Mouse (Mus musculus): Measurements from ENCODE around the gene Znhit6. TPM values are rescaled to one million over a fixed set of nuclear protein-coding genes. Genes with fewer than 3 reads are reported as not detected.

The Znhit6 gene
- polyA plus RNA-seq, 1 experiment from 2014 or later = 32.7 TPM

DNA sequence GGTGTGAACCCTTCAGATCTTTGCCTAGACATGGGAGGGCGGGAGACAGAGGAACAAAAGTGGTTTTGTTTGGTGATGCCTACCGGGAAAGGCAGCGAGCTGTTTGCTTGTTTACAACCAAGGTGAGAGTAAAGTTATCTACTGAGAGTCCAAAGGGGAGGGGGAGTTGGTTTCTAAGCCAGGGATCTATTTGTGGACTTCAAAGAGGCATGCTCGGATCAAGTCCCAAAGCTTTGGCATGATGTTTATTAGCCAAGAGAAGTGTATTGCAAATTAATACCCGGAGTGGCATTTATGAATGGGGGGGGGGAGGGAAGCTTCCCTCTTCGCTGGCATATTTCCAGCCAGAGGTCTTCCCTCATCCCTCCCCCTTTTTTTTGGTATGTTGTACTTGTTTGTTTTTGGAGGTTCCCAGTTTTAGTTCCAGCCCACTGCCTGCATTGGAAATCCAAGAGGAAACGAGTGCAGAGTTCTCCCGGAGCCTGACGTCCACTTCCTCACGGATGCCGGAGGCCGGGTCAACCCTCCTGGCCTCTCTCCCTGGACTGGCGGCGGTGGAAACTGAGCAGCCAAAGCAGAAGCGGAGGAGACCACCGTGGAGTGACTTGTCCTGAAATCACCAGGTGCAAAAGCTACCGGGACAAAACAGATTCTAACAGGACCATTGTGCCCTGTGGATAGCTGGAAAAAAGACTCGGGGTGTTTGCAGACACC, 74.5 kb downstream of the Znhit6 start:
- H3K9me3 ChIP-seq = no peaks in the 10 kb centered on the region
- H3K4me3 ChIP-seq = peak overlapping the region; percentile 72
- H3K27ac ChIP-seq = peak overlapping the region; percentile 95
- peaks cover 7% of the 10 kb centered on the region; the same call in 1 of the 2 replicates for H3K36me3 ChIP-seq
- peaks cover 86% of the 10 kb centered on the region for H3K4me1 ChIP-seq (replicated peaks)
- peak; percentile 68 for DNase-seq (ENCODE audit: low spot score)
- H3K27me3 ChIP-seq (ENCODE audit: insufficient read depth, poor library complexity, severe bottlenecking) = peaks cover 57% of the 10 kb centered on the region
- under 1% methylated on average over 18 of the region's 18 CpGs for WGBS

DNA sequence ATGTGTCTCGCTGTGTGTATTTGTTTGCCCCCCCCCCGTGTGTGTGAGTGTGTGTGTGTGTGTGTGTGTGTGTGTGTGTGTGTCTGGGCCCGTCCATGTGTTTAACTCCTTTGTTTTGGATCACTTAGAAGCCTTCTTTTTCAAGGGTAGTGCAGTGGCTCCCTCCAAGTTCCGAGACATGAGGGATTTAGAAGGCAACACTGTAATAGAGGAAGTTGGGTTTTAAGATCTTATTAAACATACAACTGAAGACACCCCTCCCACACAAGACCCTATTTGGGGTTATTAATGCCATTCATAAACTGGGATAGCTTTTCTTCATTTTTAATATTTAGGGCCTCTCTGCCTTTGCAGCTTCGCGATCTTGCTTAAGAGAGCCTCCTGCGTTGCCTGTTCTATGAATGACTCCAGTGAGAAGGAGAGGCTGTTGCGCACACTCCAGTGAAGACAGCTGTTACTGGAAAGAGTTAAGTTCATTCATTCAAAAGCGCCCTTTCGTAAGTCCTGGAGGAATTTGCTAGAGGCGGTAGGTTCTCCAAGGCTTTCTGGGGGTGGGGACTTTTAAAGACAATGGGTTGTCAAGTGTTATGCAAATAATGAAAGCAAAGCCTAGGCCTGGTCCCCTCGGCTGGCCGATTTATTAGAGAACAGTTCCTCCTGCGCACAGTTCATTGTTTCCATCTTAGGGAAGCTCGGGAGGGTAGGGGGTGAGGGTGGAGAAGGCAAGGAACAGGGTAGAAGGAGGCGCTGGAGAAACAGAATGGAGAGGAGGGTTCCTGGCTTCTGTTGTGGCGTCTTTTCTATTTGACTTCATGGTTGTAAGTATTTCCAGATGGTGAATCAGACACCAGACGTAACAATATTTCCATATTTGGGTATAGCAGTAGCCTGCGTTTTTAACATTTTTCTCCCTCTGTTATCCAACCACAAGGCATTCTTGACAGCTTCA, 75.3 kb downstream of the Znhit6 start:
- H3K9me3 ChIP-seq = no peaks in the 10 kb centered on the region
- H3K36me3 ChIP-seq = peaks cover 7% of the 10 kb centered on the region; the same call in 1 of the 2 replicates
- H3K4me3 ChIP-seq = peak overlapping the region; percentile 72
- peak overlapping the region; percentile 95 for H3K27ac ChIP-seq
- peak; percentile 62 for DNase-seq (ENCODE audit: low spot score)
- H3K4me1 ChIP-seq (replicated peaks) = peaks cover 77% of the 10 kb centered on the region
- WGBS = 2% methylated on average over 19 of the region's 19 CpGs
- peaks cover 57% of the 10 kb centered on the region for H3K27me3 ChIP-seq (ENCODE audit: insufficient read depth, poor library complexity, severe bottlenecking)

DNA sequence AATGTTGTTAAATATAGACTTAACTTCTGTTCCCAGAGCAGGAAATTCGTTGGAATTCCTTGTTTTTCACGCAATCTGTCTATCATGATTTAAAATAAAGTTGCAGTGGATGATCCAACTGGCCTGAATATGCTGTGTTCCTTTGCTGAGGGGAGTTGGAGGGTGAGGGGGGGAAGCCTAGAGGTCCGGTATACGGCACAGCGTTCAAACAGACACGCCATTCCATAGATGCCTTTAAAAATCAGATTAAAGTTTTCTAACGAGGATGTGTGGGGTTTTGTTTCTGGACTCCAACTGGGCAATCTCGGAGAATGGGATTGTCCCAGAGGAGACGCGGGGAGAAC, 75.9 kb downstream of the Znhit6 start:
- H3K36me3 ChIP-seq = peaks cover 7% of the 10 kb centered on the region; the same call in 1 of the 2 replicates
- peak overlapping the region; percentile 81 for H3K27ac ChIP-seq
- H3K4me1 ChIP-seq (replicated peaks) = peaks cover 72% of the 10 kb centered on the region
- no peaks in the 10 kb centered on the region for H3K9me3 ChIP-seq
- peak overlapping the region; percentile 72 for H3K4me3 ChIP-seq
- under 1% methylated on average over 10 of the region's 10 CpGs for WGBS
- no peak for DNase-seq (ENCODE audit: low spot score)
- H3K27me3 ChIP-seq (ENCODE audit: insufficient read depth, poor library complexity, severe bottlenecking) = peaks cover 57% of the 10 kb centered on the region

DNA sequence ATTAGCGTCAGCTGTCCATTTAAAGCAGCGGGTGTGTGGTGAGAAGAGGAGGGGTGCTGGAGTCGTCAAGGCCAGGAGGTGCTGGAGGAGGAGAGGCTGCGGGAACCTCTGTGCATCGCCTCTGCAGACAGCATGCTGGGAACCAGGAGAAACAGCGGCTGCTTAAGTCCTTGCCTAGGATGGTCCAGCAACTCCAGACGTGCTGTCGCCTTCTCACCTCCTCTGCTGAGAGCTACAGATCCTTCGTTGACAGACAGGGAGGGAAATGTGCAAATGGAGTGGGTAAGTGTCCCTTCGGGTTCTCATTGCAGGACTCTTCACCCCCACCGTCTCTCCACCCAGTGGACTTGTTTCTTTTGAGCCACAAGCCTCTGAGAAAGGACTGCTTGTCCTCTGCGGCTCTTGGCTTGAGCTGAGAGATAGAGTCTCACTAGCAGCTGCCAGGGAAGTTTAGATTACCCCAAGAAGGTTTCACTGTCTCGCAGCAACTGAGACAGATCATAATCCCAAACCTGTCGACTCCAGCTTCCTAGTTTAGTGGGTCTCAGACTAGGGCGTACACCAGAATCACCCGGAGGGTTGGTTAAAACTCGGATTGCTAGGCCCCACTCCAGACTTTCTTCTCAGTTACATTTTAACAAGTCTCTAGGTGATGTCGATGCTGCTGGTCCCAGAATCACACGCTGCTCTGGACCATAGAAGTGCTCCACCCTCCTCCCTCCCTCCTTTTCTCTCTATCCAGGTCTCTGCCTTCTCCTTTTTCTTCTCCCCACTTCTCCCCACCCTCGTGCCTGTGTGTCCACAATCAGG, 76.5 kb downstream of the Znhit6 start:
- 4% methylated on average over 20 of the region's 20 CpGs for WGBS
- Histone ChIP-seq H3K27ac (peak overlapping the region; percentile 81), H3K36me3 (peaks cover 3% of the 10 kb centered on the region; the same call in 1 of the 2 replicates), H3K4me3 (peak overlapping the region; percentile 72), H3K4me1 (replicated peaks) (peaks cover 69% of the 10 kb centered on the region), H3K27me3 (ENCODE audit: insufficient read depth, poor library complexity, severe bottlenecking) (peaks cover 55% of the 10 kb centered on the region), H3K9me3 (no peaks in the 10 kb centered on the region)
- DNase-seq (ENCODE audit: low spot score) = peak; percentile 62

DNA sequence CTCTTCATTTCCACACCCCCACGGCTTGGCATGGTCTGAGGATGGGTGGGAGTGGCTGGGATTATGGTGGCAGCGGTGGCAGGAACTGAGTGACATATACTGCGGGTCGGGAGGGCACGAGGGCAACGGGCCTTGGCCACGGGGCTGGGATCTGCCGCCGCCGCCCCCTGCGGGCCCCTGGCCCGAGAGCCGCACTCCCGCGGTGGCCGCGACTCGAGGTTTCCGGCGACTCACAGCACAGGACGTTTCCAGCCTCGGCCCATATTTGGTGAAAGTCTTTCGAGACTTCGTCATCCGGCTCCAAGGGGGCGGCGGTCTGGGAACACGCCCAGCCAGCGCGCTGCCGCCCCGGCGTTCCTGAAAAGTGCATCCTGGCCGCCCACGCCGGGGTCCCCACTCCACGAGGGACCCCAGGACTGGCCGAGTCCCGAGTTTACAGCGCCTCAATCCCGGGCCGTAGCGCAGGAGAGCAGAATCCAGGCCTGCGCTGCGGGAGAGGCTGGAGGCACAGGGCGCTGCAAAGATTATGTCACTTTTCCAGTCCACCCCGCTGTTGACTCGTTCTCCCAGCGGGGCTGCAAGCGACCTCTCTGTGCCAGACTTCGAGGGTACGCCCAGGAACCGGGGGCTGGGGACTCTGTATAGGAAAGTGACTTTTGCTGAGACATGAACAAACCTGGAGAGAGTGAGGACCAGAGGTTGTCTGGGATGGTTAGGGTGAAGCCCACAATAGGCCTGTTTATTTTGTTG, 77.4 kb downstream of the Znhit6 start:
- Histone ChIP-seq H3K27me3 (ENCODE audit: insufficient read depth, poor library complexity, severe bottlenecking) (peaks cover 50% of the 10 kb centered on the region), H3K36me3 (no peaks in the 10 kb centered on the region), H3K4me3 (peak overlapping the region; percentile 72), H3K9me3 (no peaks in the 10 kb centered on the region), H3K27ac (peak overlapping the region; percentile 81), H3K4me1 (replicated peaks) (peaks cover 61% of the 10 kb centered on the region)
- WGBS = under 1% methylated on average over 53 of the region's 53 CpGs
- DNase-seq (ENCODE audit: low spot score) = peak; percentile 80

DNA sequence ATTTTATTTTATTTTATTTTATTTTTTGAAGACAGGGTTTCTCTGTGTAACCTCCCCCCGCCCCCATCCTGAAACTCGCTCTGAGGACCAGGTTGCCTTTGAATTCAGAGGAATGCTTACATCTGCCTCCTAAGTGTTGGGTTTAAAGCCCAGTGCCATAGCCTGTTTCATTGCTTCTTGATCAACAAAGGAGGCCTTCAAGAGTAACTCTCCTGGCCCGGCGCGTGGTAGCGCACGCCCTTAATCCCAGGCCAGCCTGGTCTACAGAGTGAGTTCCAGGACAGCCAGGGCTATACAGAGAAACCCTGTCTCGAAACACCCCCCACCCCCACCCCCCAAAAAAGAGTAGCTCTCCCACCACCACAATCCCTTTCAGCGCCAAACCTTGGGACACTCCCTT, 78.0 kb downstream of the Znhit6 start:
- H3K27me3 ChIP-seq (ENCODE audit: insufficient read depth, poor library complexity, severe bottlenecking) = peaks cover 47% of the 10 kb centered on the region
- H3K4me1 ChIP-seq (replicated peaks) = peaks cover 55% of the 10 kb centered on the region
- WGBS = 54% methylated on average over 9 of the region's 9 CpGs
- no peaks in the 10 kb centered on the region for H3K9me3 ChIP-seq
- DNase-seq (ENCODE audit: low spot score) = no peak
- peak overlapping the region; percentile 72; the same call in 1 of the 2 replicates for H3K4me3 ChIP-seq
- peak overlapping the region; percentile 81 for H3K27ac ChIP-seq
- H3K36me3 ChIP-seq = no peaks in the 10 kb centered on the region

Other genes with a start within 250 kb of the Znhit6 start
- 42.9 and 43.4 TPM in 2 replicates for gene Ccn1, start 73.8 kb downstream of the Znhit6 start, polyA plus RNA-seq (2016; fragmentation: Nextera tagmentation; extraction: Ambion mirVana)
- gene Ddah1, start 182.5 kb downstream of the Znhit6 start, polyA plus RNA-seq (2016; fragmentation: Nextera tagmentation; extraction: Ambion mirVana) = 22.3 and 24.7 TPM in 2 replicates

Measured in hindbrain, embryonic 10.5 days (tissue).